Mouse (Mus musculus): ENCODE data around the gene Foxn3.

Foxn3 gene

GRCm38 (mm10) chr12:99467256-99467883 lies 96.0 kb downstream of the Foxn3 start:
- intact Hi-C loops (cut with DNase I), result no loop called here

DNA sequence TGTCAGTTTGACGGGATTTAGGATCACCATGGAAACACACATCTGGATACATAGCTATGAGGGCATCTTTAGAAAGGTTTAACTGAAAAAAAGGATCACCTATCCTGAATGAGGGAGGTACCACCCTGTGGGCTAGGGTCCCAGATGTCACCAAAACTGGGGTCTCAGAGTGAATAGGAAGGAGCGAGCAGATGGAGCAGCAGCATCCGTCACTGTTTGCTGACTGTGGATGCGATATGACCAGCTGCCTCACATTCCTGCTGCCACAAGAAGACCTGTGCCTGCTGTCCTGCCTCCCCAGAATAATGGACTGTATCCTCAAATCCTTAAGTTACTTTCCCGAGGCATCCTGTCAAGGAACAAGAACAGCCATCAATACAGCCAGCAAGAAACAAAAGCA lies 97.0 kb downstream of the Foxn3 start:
- intact Hi-C loops (cut with DNase I), result no loop called here

- intact Hi-C loops (cut with DNase I), result no loop called here
These were observed 99.1 kb downstream of the Foxn3 start for GRCm38 (mm10) chr12:99464291-99464690.

DNA sequence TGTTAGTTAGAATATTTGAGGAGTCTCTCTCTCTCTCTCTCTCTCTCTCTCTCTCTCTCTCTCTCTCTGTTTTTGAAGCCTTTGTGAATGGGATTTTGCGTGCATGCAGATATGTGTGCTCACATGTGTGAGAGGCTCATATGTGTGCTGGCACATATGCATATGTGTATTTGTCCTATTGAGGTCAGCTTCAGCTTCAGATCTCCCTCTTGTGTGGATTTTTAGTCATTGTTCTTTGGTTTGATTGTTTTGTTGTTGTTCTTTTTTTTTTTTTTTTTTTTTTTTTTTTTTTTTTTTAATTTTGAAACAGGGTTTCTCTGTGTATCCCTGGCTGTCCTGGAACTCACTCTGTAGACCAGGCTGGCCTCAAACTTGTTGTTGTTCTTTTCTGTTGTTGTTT lies 100.5 kb downstream of the Foxn3 start:
- intact Hi-C loops (cut with DNase I), result no loop called here

DNA sequence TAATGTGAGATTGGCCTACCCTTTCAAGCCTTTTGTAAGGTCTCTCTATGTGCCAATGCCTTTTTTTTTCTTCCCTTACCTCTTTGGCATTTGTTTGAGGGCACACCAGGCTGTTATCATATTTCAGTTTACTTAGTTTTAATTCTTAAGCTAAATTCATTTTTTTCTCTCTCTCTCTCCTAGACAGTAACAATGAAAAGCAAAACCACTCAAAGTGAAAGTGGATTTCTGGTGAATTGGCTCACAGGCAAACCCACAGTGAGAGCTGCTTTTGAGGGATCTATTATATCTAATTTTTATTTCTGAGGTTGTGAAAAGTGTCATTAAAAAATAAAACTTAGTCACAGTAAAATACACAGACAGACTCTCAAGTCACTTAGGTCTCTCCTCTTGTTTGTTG lies 101.1 kb downstream of the Foxn3 start:
- intact Hi-C loops (cut with DNase I), result no loop called here

- intact Hi-C loops (cut with DNase I), result no loop called here
These were observed 105.7 kb downstream of the Foxn3 start for GRCm38 (mm10) chr12:99457521-99458205.

DNA sequence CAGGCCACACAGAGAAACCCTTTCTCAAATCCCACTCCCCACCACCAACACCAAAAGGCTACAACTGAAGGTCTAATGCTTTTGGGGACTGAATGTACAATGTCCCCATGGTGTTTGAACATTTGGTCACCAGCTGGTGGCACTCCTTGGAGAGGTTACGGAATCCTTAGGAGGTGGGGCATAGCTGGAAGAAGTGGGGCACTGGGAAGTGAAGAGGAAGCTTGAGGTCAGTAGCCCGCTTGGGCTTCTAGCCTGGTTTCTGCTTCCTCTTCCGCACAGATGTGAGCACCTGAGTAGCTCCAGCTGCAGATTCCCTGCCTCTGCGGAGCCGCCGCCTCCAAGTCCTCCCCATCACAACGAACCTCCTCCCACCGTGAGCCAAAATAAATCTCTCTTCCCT lies 107.8 kb downstream of the Foxn3 start:
- intact Hi-C loops (cut with DNase I), result no loop called here

DNA sequence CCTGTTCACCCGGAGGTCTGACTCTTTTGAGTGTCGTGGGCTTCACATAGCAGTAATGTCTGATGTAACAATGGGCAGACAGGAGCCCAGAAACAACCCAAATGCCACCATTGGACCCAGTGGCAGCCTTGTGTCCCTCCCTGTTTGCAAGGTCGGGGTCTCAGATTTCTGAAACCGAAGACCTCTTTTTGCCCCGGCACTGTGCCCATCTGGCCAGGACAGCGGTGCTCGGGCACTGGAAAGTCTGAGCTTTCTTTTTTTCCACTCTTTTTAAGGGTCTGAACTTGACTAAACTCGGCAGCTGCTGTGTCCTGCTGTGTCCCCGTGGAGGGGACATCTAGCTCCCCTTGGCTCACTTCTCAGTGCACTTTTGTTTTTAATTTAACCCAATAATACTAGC lies 109.0 kb downstream of the Foxn3 start:
- intact Hi-C loops (cut with DNase I), result no loop called here

DNA sequence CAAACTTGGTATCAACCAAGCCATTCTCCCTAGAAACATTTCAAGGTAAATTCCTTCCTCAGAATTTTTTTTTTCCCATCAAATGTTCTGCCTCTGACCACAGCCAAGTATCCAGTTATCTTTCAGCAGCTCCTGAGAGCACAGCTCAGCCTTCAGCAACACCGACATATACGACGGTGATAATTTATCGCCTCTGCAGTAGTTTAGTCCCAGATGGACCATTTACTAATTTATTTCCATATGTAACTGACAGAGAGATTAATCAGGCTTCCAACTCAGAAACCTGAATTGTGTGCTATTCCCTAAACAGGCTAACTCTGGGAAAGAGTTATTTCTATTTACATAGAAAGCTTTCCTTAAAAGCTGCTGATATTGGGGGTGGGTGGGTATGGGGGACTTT lies 109.6 kb downstream of the Foxn3 start:
- intact Hi-C loops (cut with DNase I), result no loop called here

GRCm38 (mm10) chr12:99450076-99450475 lies 113.3 kb downstream of the Foxn3 start:
- intact Hi-C loops (cut with DNase I), result no loop called here

DNA sequence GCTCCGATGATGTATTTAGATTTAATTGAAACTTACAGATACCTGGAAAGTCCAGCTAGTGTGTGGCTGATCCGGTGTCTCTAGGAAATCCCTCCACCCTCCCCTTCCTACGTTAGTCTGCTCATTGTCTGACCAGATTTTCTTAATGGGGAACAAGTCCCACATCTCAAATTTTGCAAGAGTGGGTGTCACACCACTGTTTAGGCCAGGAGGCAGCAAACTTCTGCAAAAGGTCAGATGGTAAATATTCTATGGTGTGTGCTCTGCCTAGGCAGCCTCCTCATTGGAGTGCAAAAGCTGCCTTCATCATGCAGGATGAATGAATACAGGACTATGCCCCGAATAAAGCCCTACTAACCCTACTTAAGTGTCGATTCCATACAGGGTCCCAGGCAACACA lies 115.6 kb downstream of the Foxn3 start:
- intact Hi-C loops (cut with DNase I), result no loop called here

DNA sequence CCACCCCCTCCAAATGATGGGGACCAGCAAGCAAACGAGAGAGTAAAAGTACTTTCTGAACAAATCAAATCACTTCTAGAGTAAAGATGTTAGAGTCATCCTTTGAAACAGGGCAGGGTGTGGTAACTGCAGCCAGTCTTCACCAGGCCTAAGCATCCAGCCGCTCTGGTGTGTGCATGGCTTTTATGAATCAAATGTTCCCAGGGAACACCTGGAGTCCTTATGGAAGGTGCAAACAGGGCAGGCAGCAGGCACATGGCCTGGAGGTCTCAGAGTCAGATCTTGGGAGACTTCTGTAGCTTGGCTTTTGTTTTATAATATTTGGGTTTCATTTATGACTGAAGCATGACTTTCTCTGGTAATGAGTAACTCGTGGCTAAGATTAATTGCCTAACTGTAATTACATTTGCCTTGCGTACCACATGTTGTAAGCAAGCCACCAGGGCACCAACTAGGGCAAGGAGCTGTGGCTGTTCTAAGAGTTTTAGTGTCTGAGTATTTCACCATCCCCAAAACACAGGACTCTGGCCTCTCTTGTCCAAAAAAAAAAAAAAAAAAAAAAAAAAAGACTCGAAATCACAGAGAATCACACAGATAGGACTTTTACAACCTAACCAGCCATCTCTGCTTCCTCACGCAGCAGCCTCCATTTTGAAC lies 118.2 kb downstream of the Foxn3 start:
- intact Hi-C loops (cut with DNase I), result no loop called here

DNA sequence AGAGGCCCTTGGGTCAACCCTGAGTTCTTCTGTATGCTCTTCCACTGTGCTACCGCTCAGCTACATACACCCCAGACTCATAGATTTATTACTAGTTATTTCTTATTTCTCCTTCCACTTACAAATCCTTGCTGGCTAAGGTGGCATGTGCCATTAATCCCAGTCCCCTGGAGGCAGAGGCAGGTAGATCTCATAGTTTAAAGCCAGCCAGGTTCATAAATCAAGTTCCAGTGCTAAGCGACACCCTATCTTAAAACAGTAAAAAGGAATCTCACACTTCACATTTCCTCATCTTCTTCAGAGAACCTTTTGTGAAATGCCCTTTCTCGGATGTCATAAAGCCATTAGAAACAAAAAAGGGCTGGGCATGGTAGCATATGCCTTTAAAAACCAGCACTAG lies 120.6 kb downstream of the Foxn3 start:
- intact Hi-C loops (cut with DNase I), result no loop called here

GRCm38 (mm10) chr12:99440953-99441352 lies 122.4 kb downstream of the Foxn3 start:
- intact Hi-C loops (cut with DNase I), result no loop called here

DNA sequence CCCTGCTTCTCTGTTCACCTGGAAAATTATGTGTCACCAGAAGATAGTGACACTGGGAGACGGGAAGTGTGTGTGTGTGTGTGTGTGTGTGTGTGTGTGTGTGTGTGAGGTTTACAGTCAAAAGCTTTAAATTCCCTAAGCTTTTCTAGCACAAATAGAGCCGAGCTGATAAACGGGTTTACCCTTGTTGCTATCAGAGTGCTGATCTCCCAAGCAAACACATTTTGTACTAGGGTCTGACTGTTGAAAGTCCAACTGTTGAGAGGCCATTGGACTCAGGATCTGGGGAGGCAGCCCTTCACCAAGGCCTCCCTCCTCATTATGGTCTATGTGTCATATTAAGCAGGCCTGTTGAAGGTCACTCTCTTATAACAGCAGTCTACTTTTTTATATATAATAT lies 123.4 kb downstream of the Foxn3 start:
- intact Hi-C loops (cut with DNase I), result no loop called here

GRCm38 (mm10) chr12:99435189-99435588 lies 128.2 kb downstream of the Foxn3 start:
- intact Hi-C loops (cut with DNase I), result no loop called here

- intact Hi-C loops (cut with DNase I), result no loop called here
These were observed 130.0 kb downstream of the Foxn3 start for GRCm38 (mm10) chr12:99433402-99433801.

GRCm38 (mm10) chr12:99431541-99431940 lies 131.8 kb downstream of the Foxn3 start:
- intact Hi-C loops (cut with DNase I), result no loop called here

GRCm38 (mm10) chr12:99430992-99431391 lies 132.4 kb downstream of the Foxn3 start:
- intact Hi-C loops (cut with DNase I), result no loop called here

- intact Hi-C loops (cut with DNase I), result no loop called here
These were observed 134.3 kb downstream of the Foxn3 start for GRCm38 (mm10) chr12:99429101-99429500.

DNA sequence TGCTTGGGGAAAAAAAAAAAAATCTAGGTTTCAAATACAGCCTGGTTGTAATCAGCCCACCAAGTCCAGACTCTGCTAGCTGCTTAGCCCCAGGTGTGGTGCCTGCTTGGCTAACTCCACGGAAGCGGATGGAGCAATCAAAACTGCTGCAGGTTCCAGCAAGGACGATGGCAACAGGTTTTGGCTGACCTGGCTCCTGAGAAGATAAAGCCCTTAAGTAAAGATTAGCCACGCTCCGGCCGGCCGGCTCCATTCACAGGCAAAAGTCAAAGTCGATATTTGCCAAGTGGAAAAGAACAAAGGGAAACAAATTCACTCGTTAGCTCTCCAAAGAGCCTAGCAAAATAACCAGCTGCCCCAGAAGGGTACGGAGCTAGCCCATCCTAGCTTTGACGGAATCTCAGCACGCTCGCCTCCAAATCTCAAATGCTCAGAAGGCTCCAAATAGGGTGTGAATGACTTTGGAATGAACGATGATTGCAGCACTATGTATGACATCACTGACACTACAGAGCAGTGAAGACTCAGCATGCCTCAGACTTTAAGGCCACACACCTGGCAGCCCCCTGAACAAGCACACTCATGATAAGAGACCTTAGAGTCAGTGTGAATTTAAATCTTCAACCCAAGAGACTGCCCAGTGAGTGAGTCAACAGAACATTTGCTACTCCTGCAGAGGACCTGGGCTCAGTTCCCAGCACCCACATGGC lies 137.0 kb downstream of the Foxn3 start:
- intact Hi-C loops (cut with DNase I), result no loop called here

- intact Hi-C loops (cut with DNase I), result no loop called here
These were observed 144.0 kb downstream of the Foxn3 start for GRCm38 (mm10) chr12:99419396-99419760.

Data from adrenal gland (tissue).